Mouse (Mus musculus) stomach, postnatal 0 days (tissue): ENCODE data around the gene Asxl1.

ENCODE experiments used
- CTCF ChIP-seq: IDR thresholded peaks from 2 replicates; pipeline ENCODE4 v1.5.1; 2016; ENCODE audit warnings: antibody characterized with exemption, low read depth, mild to moderate bottlenecking, moderate library complexity
- EP300 ChIP-seq: optimal IDR thresholded peaks from 2 replicates; pipeline ENCODE3; 2016; ENCODE audit warnings: antibody characterized with exemption

GRCm38 (mm10) chr2:153354648-153355047 lies 9.0 kb downstream of the Asxl1 start:
- no peak for TF ChIP-seq CTCF
- TF ChIP-seq EP300, result no peak
